ENCODE assay signal across 14 mouse cellular contexts in the genomic region with DNA sequence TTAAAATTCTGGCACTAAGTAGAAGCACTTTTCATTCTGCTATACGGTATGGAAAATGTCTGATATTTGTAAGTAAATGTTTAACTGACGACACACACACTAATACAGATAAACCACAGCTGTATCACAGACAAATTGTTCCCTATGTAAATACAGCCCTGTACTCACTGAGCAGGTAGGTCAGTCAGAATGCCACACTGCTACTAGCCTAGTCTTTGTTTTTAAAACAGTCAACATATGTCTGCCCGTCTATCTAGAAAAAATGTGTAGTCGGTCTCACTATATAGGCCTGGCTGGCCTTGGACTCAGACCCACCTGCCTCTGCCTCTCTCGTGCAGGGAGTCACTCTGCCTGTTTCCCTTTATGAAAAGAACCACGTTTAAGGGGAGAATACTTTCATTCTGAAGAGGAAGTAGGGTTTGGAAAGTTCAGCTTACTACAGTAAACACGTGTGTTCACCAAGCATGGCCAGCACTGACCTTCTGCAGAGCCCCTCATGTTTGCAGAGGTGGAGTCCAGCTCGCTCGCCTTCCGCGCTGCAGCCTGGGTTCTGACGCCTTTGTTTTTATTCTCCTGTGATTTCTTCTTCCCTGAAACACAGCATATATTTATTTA.
A peak's percentile ranks its signal among the peaks of the same experiment; 100 is the strongest.
DNase-seq lines count a peak whose midpoint lies in the region; ATAC-seq lines count a peak whose summit lies in the region.
"Had no signal": no experiment of that assay in that cellular context is flagged by ENCODE, and none has a peak within 500 bp of the region (broad histone marks: within the 10 kb centered on the region; RNA-seq: fewer than 3 reads in every experiment).

No protein-coding gene starts in this region.

- peaks cover 25% of the 10 kb centered on the region for H3K36me3 ChIP-seq in kidney, embryonic 16.5 days (ENCODE audit: insufficient read depth, low read length)
- H3K36me3 ChIP-seq in liver, embryonic 16.5 days (ENCODE audit: control insufficient read depth, insufficient read depth), result no peaks in the 10 kb centered on the region; the same call in 1 of the 2 replicates
- peaks cover 4% of the 10 kb centered on the region; the same call in 1 of the 2 replicates for H3K36me3 ChIP-seq in stomach, embryonic 16.5 days (ENCODE audit: control insufficient read depth, insufficient read depth, low read length)
- H3K36me3 ChIP-seq in neural tube, embryonic 15.5 days, result peaks cover 24% of the 10 kb centered on the region

- H3K9me3 ChIP-seq in kidney, embryonic 16.5 days (ENCODE audit: low read length), result no peaks in the 10 kb centered on the region
- no peaks in the 10 kb centered on the region for H3K9me3 ChIP-seq in liver, embryonic 16.5 days (replicated peaks; ENCODE audit: control insufficient read depth, low read length)
- H3K9me3 ChIP-seq in stomach, embryonic 16.5 days (replicated peaks; ENCODE audit: control insufficient read depth, low read length), result no peaks in the 10 kb centered on the region
- no peaks in the 10 kb centered on the region for H3K9me3 ChIP-seq in neural tube, embryonic 15.5 days (replicated peaks)
- H3K9me3 ChIP-seq: forebrain, embryonic 13.5 days; heart, embryonic 13.5 days; hindbrain, embryonic 13.5 days had no signal

- 60% methylated on average over 12 of the region's 12 CpGs for WGBS in kidney, embryonic 16.5 days
- WGBS in liver, embryonic 16.5 days (ENCODE audit: insufficient replicate concordance), result 47% methylated on average over 12 of the region's 12 CpGs
- WGBS in stomach, embryonic 16.5 days, result 46% methylated on average over 12 of the region's 12 CpGs
- 85% methylated on average over 12 of the region's 12 CpGs for WGBS in neural tube, embryonic 15.5 days

- ATAC-seq in kidney, embryonic 16.5 days (ENCODE audit: low FRiP score, low TSS enrichment), result no peak
- peak; percentile 92 for ATAC-seq in granulocyte monocyte progenitor cell, adult 5-6 weeks (replicated peaks; ENCODE audit: poor library complexity, severe bottlenecking)
- peak; percentile 74 for ATAC-seq in liver, embryonic 16.5 days (ENCODE audit: low read depth)
- ATAC-seq in stomach, embryonic 16.5 days (ENCODE audit: insufficient read depth, low FRiP score), result peak; percentile 88
- ATAC-seq in neural tube, embryonic 15.5 days (ENCODE audit: low FRiP score), result no peak
- ATAC-seq: forebrain, embryonic 13.5 days had no signal

- H3K27me3 ChIP-seq in kidney, embryonic 16.5 days (ENCODE audit: insufficient read depth, low read length), result no peaks in the 10 kb centered on the region
- H3K27me3 ChIP-seq in liver, embryonic 16.5 days (ENCODE audit: control insufficient read depth, insufficient read depth, low read depth, low read length), result no peaks in the 10 kb centered on the region
- H3K27me3 ChIP-seq in stomach, embryonic 16.5 days (ENCODE audit: control insufficient read depth, insufficient read depth, low read length), result no peaks in the 10 kb centered on the region
- no peaks in the 10 kb centered on the region for H3K27me3 ChIP-seq in neural tube, embryonic 15.5 days (replicated peaks)
- H3K27me3 ChIP-seq: forebrain, embryonic 13.5 days; heart, embryonic 13.5 days; hindbrain, embryonic 13.5 days had no signal

- H3K4me2 ChIP-seq in kidney, embryonic 16.5 days (replicated peaks; ENCODE audit: low read depth, low read length), result no peak overlapping the region
- H3K4me2 ChIP-seq in liver, embryonic 16.5 days (ENCODE audit: low read depth, low read length), result peak overlapping the region; percentile 36; the same call in 1 of the 2 replicates
- no peak overlapping the region for H3K4me2 ChIP-seq in stomach, embryonic 16.5 days (ENCODE audit: low read depth, low read length)
- no peak overlapping the region for H3K4me2 ChIP-seq in neural tube, embryonic 15.5 days
- H3K4me2 ChIP-seq: forebrain, embryonic 13.5 days; heart, embryonic 13.5 days; hindbrain, embryonic 13.5 days had no signal

- H3K9ac ChIP-seq in kidney, embryonic 16.5 days (replicated peaks; ENCODE audit: low read length), result no peak overlapping the region
- H3K9ac ChIP-seq in liver, embryonic 16.5 days (ENCODE audit: low read depth, low read length), result no peak overlapping the region
- no peak overlapping the region for H3K9ac ChIP-seq in stomach, embryonic 16.5 days (ENCODE audit: low read length)
- H3K9ac ChIP-seq in neural tube, embryonic 15.5 days (replicated peaks), result no peak overlapping the region
- H3K9ac ChIP-seq: forebrain, embryonic 13.5 days; heart, embryonic 13.5 days; hindbrain, embryonic 13.5 days had no signal

- no peak for DNase-seq in kidney, postnatal 10 days
- DNase-seq in frontal cortex, postnatal 25 days (ENCODE audit: low spot score in 2 of 2), result no peak
- DNase-seq in layer of hippocampus, adult 9-10 months (ENCODE audit: low spot score), result no peak
- DNase-seq: cerebellum, adult 11-12 months; layer of hippocampus, adult 9-11 months; lung, adult 2 months had no signal

- no peak overlapping the region for H3K4me3 ChIP-seq in kidney, embryonic 16.5 days (ENCODE audit: low read length)
- H3K4me3 ChIP-seq in liver, embryonic 16.5 days (ENCODE audit: low read depth, low read length), result no peak overlapping the region
- H3K4me3 ChIP-seq in stomach, embryonic 16.5 days (replicated peaks; ENCODE audit: low read length), result no peak overlapping the region
- no peak overlapping the region for H3K4me3 ChIP-seq in neural tube, embryonic 15.5 days (replicated peaks)
- H3K4me3 ChIP-seq: forebrain, embryonic 13.5 days; heart, embryonic 13.5 days; hindbrain, embryonic 13.5 days had no signal

- H3K4me1 ChIP-seq in kidney, embryonic 16.5 days (ENCODE audit: insufficient read depth, low read length), result peaks cover 9% of the 10 kb centered on the region
- peaks cover 9% of the 10 kb centered on the region for H3K4me1 ChIP-seq in liver, embryonic 16.5 days (ENCODE audit: control insufficient read depth, low read depth, low read length)
- peaks cover 11% of the 10 kb centered on the region; the same call in 1 of the 2 replicates for H3K4me1 ChIP-seq in stomach, embryonic 16.5 days (ENCODE audit: control insufficient read depth, insufficient read depth, low read length)
- H3K4me1 ChIP-seq in neural tube, embryonic 15.5 days, result peaks cover 14% of the 10 kb centered on the region

- 0 out of 2 replicates have a peak overlapping the region, but pooled peaks have one; percentile 5 for H3K27ac ChIP-seq in kidney, embryonic 16.5 days (ENCODE audit: low read length)
- H3K27ac ChIP-seq in liver, embryonic 16.5 days (ENCODE audit: low read length), result peak overlapping the region; percentile 36
- peak overlapping the region; percentile 68 for H3K27ac ChIP-seq in stomach, embryonic 16.5 days (ENCODE audit: low read length)
- H3K27ac ChIP-seq in neural tube, embryonic 15.5 days (replicated peaks), result no peak overlapping the region
- H3K27ac ChIP-seq: forebrain, embryonic 13.5 days; heart, embryonic 13.5 days; hindbrain, embryonic 13.5 days had no signal

Comparison
In these comparisons a context has a peak if more than half of its experiments do, and no peak if none do; other contexts are left out.
1. ATAC-seq: peak in granulocyte monocyte progenitor cell, adult 5-6 weeks (single experiment), liver, embryonic 16.5 days (single experiment) and stomach, embryonic 16.5 days (single experiment); none in kidney, embryonic 16.5 days (single experiment) and neural tube, embryonic 15.5 days (single experiment).